Mouse (Mus musculus): ENCODE results near the gene Fam177a. TPM values are rescaled to one million over a fixed set of nuclear protein-coding genes. Genes with fewer than 3 reads are reported as not detected.

The Fam177a gene
- 1 to 10 TPM; 3.9 to 5.9 TPM for total RNA-seq (2023)

DNA sequence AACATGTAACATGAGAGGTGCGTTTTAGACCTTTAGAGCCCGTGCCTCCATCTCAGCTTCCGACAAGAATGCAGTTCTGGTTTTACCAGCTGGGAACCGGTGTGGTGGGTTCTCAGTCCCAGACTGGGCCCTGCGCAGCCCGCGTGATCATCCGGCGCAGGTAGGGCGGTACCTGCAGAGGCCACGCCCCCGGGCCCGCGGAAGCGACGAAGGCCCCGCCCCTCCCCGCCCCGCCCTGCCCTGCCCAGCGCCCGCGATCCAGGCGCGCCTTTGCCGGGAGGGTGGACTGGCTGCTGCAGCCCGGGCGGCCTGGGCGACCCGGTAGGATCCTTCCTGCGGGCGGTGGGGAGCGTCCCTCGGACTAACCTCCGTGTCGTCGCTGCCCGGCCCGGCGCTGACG is at the start of gene Fam177a:
Fam177a (plus strand) TSS at position 228 of the 400 bp plus-strand sequence.

DNA sequence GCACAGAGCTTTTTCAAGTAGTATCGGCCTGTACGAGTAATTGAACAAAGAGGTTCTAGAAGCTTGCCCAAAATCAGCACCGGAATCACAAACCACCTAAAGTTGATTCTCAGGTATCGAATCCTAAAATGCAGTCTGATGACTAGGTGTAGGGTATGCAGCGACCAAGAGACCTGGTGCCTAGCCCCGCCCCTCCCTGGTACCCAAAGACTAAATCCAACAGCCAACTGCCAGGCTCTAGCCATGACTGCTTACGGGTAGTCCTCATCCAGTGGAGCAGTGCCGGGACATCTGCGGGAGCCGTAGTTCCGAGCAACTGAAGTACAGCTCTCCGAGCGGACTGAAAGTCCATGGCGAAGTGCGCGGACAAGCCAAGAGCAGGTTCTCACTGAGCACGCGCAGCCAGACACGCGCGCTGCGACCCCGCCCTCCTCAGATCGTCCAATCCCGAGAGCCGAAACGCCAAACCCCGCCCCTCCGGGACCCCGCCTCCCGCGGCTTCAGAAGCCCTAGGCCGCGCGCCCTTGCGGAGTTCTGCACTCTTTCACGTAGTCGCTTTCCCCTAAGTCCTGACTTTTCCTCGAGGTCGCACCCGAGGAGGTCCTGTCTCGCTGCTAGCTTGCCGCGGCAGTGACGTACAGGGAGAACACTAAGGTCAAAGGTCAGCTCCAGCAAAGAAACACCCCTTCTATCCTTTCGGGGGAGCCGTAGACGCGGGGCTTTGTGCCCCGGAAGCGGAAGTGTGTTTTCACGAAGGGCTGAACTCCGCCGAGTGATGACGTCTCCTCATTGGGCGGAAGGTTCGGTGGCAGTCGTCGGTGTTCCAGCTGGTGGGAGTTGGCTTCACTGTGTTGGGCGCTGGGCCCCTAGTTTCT is 44.3 kb upstream of the Fam177a start, which contains the start of the genes 2700097O09Rik and Srp54a:
2700097O09Rik (minus strand) TSS at position 385 of the 875 bp plus-strand sequence.
Srp54a (plus strand) TSS at position 537 of the 875 bp plus-strand sequence.

DNA sequence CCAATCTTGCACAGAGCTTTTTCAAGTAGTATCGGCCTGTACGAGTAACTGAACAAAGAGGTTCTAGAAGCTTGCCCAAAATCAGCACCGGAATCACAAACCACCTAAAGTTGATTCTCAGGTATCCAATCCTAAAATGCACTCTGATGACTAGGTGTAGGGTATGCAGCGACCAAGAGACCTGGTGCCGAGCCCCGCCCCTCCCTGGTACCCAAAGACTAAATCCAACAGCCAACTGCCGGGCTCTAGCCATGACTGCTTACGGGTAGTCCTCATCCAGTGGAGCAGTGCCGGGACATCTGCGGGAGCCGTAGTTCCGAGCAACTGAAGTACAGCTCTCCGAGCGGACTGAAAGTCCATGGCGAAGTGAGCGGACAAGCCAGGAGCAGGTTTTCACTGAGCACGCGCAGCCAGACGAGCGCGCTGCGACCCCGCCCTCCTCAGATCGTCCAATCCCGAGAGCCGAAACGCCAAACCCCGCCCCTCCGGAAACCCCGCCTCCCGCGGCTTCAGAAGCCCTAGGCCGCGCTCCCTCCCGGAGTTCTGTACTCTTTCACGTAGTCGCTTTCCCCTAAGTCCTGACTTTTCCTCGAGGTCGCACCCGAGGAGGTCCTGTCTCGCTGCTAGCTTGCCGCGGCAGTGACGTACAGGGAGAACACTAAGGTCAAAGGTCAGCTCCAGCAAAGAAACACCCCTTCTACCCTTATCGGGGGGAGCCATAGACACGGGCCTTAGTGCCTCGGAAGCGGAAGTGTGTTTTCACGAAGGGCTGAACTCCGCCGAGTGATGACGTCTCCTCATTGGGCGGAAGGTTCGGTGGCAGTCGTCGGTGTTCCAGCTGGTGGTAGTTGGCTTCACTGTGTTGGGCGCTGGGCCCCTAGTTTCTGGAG is 30.5 kb downstream of the Fam177a start, which contains the start of gene Srp54b:
Srp54b (plus strand) TSS at position 546 of the 890 bp plus-strand sequence.

Other genes starting within 250 kb of the Fam177a start
- gene Gm20403, start 137.9 kb upstream of the Fam177a start, total RNA-seq (2023): not detected
- gene Baz1a, start 110.1 kb upstream of the Fam177a start, total RNA-seq (2023): 100 to 1,000 TPM; 148 to 156 TPM
- gene 2700097O09Rik, start 44.4 kb upstream of the Fam177a start, total RNA-seq (2023): 1 to 10 TPM; 4.1 to 4.5 TPM
- gene Srp54a, start 44.2 kb upstream of the Fam177a start, total RNA-seq (2023): 10 to 100 TPM; 37.2 to 37.5 TPM
- 10 to 100 TPM; 21.0 to 32.6 TPM for gene Srp54b, start 30.6 kb downstream of the Fam177a start, total RNA-seq (2023)
- 1 to 10 TPM; 3.8 to 5.9 TPM for gene 1700047I17Rik2, start 75.1 kb downstream of the Fam177a start, total RNA-seq (2023)
- gene Srp54c, start 105.7 kb downstream of the Fam177a start, total RNA-seq (2023): 10 to 100 TPM; 11.2 to 15.6 TPM
- 1 to 10 TPM; 3.0 to 3.9 TPM for gene 1110008L16Rik, start 175.1 kb downstream of the Fam177a start, total RNA-seq (2023)
- 10 to 100 TPM; 17.0 to 17.3 TPM for gene Ppp2r3c, start 178.5 kb downstream of the Fam177a start, total RNA-seq (2023)

All from neutrophil, adult 83 days (primary cell).